Mouse (Mus musculus) cerebellum, postnatal 25 days (tissue): ENCODE results near the gene Rftn2.

Experiments used
- DNase-seq, 2 experiments: peaks; one replicate each; pipeline ENCODE4 v3.0.0; 2021; ENCODE audit warnings: mixed read lengths in 2 of 2

The Rftn2 gene

GRCm38 (mm10) chr1:55123561-55123960 lies 103.0 kb downstream of the Rftn2 start:
- no peak for DNase-seq

GRCm38 (mm10) chr1:55123046-55123445 lies 103.5 kb downstream of the Rftn2 start:
- no peak for DNase-seq
